Mouse (Mus musculus) cerebellum, adult 2 months (tissue): ENCODE data around the gene Pias3.

Experiments used
- CTCF ChIP-seq: fragments of 200-500 bp; IDR thresholded peaks from 2 replicates; pipeline ENCODE4 v1.5.1; 2011; ENCODE audit warnings: low read depth, mild to moderate bottlenecking, control low read depth, low read length, moderate library complexity, borderline replicate concordance; ENCODE audit not compliant: insufficient read depth
- POLR2A ChIP-seq: fragments of 200-500 bp; IDR thresholded peaks from 2 replicates; pipeline ENCODE4 v1.6.1; 2011; ENCODE audit warnings: low read length, control low read depth, borderline replicate concordance; ENCODE audit not compliant: insufficient read depth

DNA sequence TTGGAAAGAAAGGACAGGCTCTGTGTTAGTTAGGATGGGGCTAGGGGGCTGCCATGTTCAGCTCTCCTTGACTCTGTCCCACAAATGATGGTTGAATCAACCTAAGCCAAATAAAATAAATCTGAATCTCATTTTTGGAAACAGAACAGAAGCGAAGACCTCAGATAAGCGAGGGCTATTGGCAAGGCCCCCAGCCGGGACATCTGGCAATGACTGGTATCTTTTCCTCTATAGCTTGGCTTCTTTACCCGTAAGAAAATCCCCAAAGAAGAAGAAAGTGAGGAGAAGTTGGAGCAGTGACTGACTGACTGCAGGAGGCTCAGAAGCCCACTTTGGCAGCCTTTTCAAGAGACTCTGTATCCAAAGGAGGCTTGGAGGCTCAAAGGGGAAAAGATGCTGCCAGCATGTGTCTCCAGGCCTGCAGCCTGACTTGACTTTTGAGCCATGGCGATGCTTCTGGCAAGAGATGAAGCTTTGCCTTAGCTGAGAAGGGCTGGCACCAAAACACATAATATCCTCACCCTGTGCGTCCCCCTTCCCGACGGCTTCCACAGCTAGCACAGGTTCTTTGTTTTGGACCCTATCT, 33.4 kb upstream of the Pias3 start:
- TF ChIP-seq CTCF (no peak), POLR2A (no peak)
